Mouse (Mus musculus) megakaryocyte, embryonic 14.5 days (primary cell): ENCODE measurements at regions not wholly inside any gene's neighbourhood (a gene's known extent, or its start where the extent isn't known, plus 50 kb on each side); places are given as distances from the start of the nearest gene placed in this dataset.

Source experiments
- FLI1 ChIP-seq: IDR thresholded peaks from 2 replicates; pipeline ENCODE4 v1.6.1; 2012; ENCODE audit warnings: low read length, inconsistent platforms, mixed read lengths
- GATA1 ChIP-seq: IDR thresholded peaks from 3 replicates; pipeline ENCODE4 v1.6.1; 2012; ENCODE audit warnings: mixed read lengths, low read length, inconsistent platforms, borderline replicate concordance

- TF ChIP-seq GATA1: no peak
- no peak for TF ChIP-seq FLI1
Measured at GRCm38 (mm10) chr10:117469573-117470090, 89.8 kb upstream of the Cpsf6 start.
